ENCODE assay signal across 12 mouse cellular contexts in the genomic region with DNA sequence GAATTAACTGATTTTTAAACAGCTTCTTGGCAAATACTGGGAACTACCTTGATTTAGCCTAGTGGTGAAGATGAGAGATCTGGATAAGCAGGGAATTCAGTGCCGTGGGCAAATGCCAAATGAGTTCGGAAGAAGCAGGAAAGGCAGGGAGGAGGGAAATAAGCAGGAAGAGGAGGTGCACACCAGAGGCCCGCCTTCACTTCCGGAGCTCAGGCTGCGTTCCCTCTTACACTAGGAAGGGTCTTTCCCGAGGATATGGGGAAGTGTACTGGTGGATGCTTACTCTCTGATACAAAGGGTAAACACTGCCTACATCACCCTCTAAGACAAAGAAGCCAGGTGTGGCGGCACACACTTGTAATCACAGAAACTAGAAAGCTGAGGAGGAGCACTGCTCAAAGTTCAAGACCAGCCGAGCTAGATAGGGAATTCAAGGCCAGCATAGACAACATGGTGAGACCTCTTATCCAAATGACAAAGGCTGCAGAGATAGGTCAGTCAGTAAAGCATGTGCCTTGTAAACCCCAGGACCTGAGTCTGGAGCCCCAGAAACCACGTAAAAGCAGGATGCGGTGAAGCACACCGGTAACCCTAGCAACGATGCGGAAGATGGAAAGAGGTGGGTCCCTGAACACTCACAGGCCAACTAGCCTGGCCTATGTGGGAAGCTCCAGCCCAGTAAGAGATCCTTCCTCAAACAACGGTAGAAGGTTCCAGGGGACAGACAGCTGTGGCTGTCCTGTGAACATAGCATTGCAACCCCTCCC. TPM values are rescaled to one million over a fixed set of nuclear protein-coding genes. Genes with fewer than 3 reads are reported as not detected.
DNase-seq lines count a peak whose midpoint lies in the region; ATAC-seq lines count a peak whose summit lies in the region.
"Had no signal": no experiment of that assay in that cellular context is flagged by ENCODE, and none has a peak within 500 bp of the region (broad histone marks: within the 10 kb centered on the region; RNA-seq: fewer than 3 reads in every experiment).

No protein-coding gene starts in this region.

- no peak overlapping the region for H3K4me3 ChIP-seq in forebrain, embryonic 13.5 days
- H3K4me3 ChIP-seq in forebrain, embryonic 12.5 days (replicated peaks) = no peak overlapping the region
- no peak overlapping the region for H3K4me3 ChIP-seq in lung, embryonic 16.5 days (ENCODE audit: low read length)
- no peak overlapping the region for H3K4me3 ChIP-seq in neural tube, embryonic 15.5 days (replicated peaks)
- H3K4me3 ChIP-seq: intestine, embryonic 15.5 days; limb, embryonic 15.5 days had no signal

- no peak overlapping the region for H3K9ac ChIP-seq in forebrain, embryonic 13.5 days
- no peak overlapping the region for H3K9ac ChIP-seq in forebrain, embryonic 12.5 days
- H3K9ac ChIP-seq in lung, embryonic 16.5 days (ENCODE audit: low read length) = no peak overlapping the region
- no peak overlapping the region for H3K9ac ChIP-seq in neural tube, embryonic 15.5 days (replicated peaks)
- H3K9ac ChIP-seq: intestine, embryonic 15.5 days; limb, embryonic 15.5 days had no signal

- H3K36me3 ChIP-seq in forebrain, embryonic 13.5 days (ENCODE audit: poor library complexity, severe bottlenecking) = no peaks in the 10 kb centered on the region
- H3K36me3 ChIP-seq in forebrain, embryonic 12.5 days (replicated peaks) = no peaks in the 10 kb centered on the region
- H3K36me3 ChIP-seq in lung, embryonic 16.5 days (ENCODE audit: control insufficient read depth, insufficient read depth, low read length) = no peaks in the 10 kb centered on the region
- H3K36me3 ChIP-seq in neural tube, embryonic 15.5 days = no peaks in the 10 kb centered on the region
- H3K36me3 ChIP-seq: intestine, embryonic 15.5 days had no signal

- no peak overlapping the region for H3K27ac ChIP-seq in forebrain, embryonic 13.5 days
- H3K27ac ChIP-seq in forebrain, embryonic 12.5 days = no peak overlapping the region
- no peak overlapping the region for H3K27ac ChIP-seq in lung, embryonic 16.5 days (ENCODE audit: low read length)
- peak overlapping the region; percentile 3; the same call in 1 of the 2 replicates for H3K27ac ChIP-seq in neural tube, embryonic 15.5 days (replicated peaks)
- H3K27ac ChIP-seq: intestine, embryonic 15.5 days; limb, embryonic 15.5 days had no signal

- DNase-seq in lung, postnatal 25 days (ENCODE audit: low spot score) = no peak
- no peak for DNase-seq in spleen, postnatal 4 days (ENCODE audit: low spot score in 2 of 2)
- no peak for DNase-seq in heart, adult 8-10 months (ENCODE audit: low spot score)
- DNase-seq: cerebellum, adult 11-12 months; gastrocnemius, postnatal 25 days had no signal

- H3K27me3 ChIP-seq in forebrain, embryonic 13.5 days = no peaks in the 10 kb centered on the region
- H3K27me3 ChIP-seq in forebrain, embryonic 12.5 days = no peaks in the 10 kb centered on the region
- H3K27me3 ChIP-seq in lung, embryonic 16.5 days (ENCODE audit: control insufficient read depth, insufficient read depth, low read depth, low read length) = no peaks in the 10 kb centered on the region
- H3K27me3 ChIP-seq in neural tube, embryonic 15.5 days (replicated peaks) = no peaks in the 10 kb centered on the region
- H3K27me3 ChIP-seq: intestine, embryonic 15.5 days; limb, embryonic 15.5 days had no signal

- H3K4me1 ChIP-seq in forebrain, embryonic 13.5 days = peaks cover 14% of the 10 kb centered on the region
- H3K4me1 ChIP-seq in forebrain, embryonic 12.5 days = peaks cover 7% of the 10 kb centered on the region
- H3K4me1 ChIP-seq in lung, embryonic 16.5 days (replicated peaks; ENCODE audit: control insufficient read depth, insufficient read depth, low read length) = no peaks in the 10 kb centered on the region
- H3K4me1 ChIP-seq in neural tube, embryonic 15.5 days = 0 out of 2 replicates have a peak, but pooled peaks cover 2% of the 10 kb centered on the region
- H3K4me1 ChIP-seq: intestine, embryonic 15.5 days; limb, embryonic 15.5 days had no signal

- 77% methylated on average over 14 of the region's 14 CpGs for WGBS in forebrain, embryonic 13.5 days
- WGBS in forebrain, embryonic 12.5 days = 80% methylated on average over 14 of the region's 14 CpGs
- WGBS in lung, embryonic 16.5 days = 67% methylated on average over 14 of the region's 14 CpGs
- 79% methylated on average over 14 of the region's 14 CpGs for WGBS in neural tube, embryonic 15.5 days

- H3K4me2 ChIP-seq in forebrain, embryonic 13.5 days = no peak overlapping the region
- no peak overlapping the region for H3K4me2 ChIP-seq in forebrain, embryonic 12.5 days
- H3K4me2 ChIP-seq in lung, embryonic 16.5 days (ENCODE audit: low read depth, low read length) = no peak overlapping the region
- H3K4me2 ChIP-seq in neural tube, embryonic 15.5 days = no peak overlapping the region
- H3K4me2 ChIP-seq: intestine, embryonic 15.5 days; limb, embryonic 15.5 days had no signal

- no peaks in the 10 kb centered on the region for H3K9me3 ChIP-seq in forebrain, embryonic 13.5 days (replicated peaks)
- no peaks in the 10 kb centered on the region for H3K9me3 ChIP-seq in forebrain, embryonic 12.5 days
- no peaks in the 10 kb centered on the region for H3K9me3 ChIP-seq in lung, embryonic 16.5 days (ENCODE audit: control insufficient read depth, low read length)
- H3K9me3 ChIP-seq in neural tube, embryonic 15.5 days (replicated peaks) = no peaks in the 10 kb centered on the region
- H3K9me3 ChIP-seq: intestine, embryonic 15.5 days; limb, embryonic 15.5 days had no signal

- ATAC-seq in forebrain, embryonic 13.5 days = peak; percentile 30; the same call in 1 of the 2 replicates
- no peak for ATAC-seq in forebrain, embryonic 12.5 days (ENCODE audit: low FRiP score)
- peak; percentile 36; the same call in 1 of the 2 replicates for ATAC-seq in lung, embryonic 16.5 days (ENCODE audit: low read depth)
- ATAC-seq in granulocyte monocyte progenitor cell, adult 5-6 weeks (replicated peaks; ENCODE audit: poor library complexity, severe bottlenecking) = peak; percentile 65
- ATAC-seq in neural tube, embryonic 15.5 days (ENCODE audit: low FRiP score) = no peak
- ATAC-seq: intestine, embryonic 15.5 days had no signal

RNA-seq across cellular contexts. Expression of a gene that starts 57.9 kb away (rescaled TPM):
- 9.9 and 12.8 TPM in 2 replicates for polyA plus RNA-seq in forebrain, embryonic 13.5 days (2015; fragmentation: Nextera tagmentation; extraction: Ambion mirVana)
- 6.2 and 6.3 TPM in 2 replicates for polyA plus RNA-seq in forebrain, embryonic 12.5 days (2016; fragmentation: Nextera tagmentation; extraction: Ambion mirVana)
- polyA plus RNA-seq in lung, embryonic 16.5 days (2015; fragmentation: Nextera tagmentation; extraction: Ambion mirVana) = 3.2 and 4.0 TPM in 2 replicates
- 0.19 TPM in 1 of 2 replicates, not detected in the other for total RNA-seq in granulocyte monocyte progenitor cell, adult 5-6 weeks (2014; fragmentation: Nextera tagmentation)
- 0.26 and 1.6 TPM in 2 replicates for total RNA-seq in granulocyte monocyte progenitor cell, adult 5-6 weeks (2017)
- polyA plus RNA-seq in neural tube, embryonic 15.5 days (2015; fragmentation: Nextera tagmentation; extraction: Ambion mirVana) = 7.4 and 7.7 TPM in 2 replicates
- 10 to 100 TPM; 18.5 to 23.7 (median 20.8) TPM for total RNA-seq in heart, adult 8-10 months (2022)

Comparison
In these comparisons a context has a peak if more than half of its experiments do, and no peak if none do; other contexts are left out.
1. ATAC-seq: peak in forebrain, embryonic 13.5 days (single experiment), lung, embryonic 16.5 days (single experiment) and granulocyte monocyte progenitor cell, adult 5-6 weeks (single experiment); none in forebrain, embryonic 12.5 days (single experiment) and neural tube, embryonic 15.5 days (single experiment).